In the genomic region with DNA sequence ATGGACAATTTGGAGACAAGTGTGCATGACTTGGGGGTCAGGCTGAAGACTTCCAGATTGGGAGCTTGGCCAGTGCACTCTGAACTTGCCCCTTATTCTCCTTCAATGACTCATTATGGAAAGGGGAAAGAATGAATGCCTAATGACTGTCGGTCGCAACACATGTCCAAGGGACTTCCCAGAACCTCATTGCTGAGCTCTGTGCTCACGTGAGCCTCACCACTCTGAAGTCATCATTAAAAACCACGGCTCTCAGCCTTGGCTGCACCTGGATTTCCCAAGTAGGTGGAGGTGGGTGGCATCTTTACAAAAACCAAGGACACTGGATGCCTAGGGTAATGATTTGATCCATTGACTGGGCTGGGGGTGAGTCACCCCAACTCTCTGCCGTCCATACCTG, we compare ENCODE assay signal across 11 mouse cellular contexts. TPM values are rescaled to one million over a fixed set of nuclear protein-coding genes. Genes with fewer than 3 reads are reported as not detected.
DNase-seq lines count a peak whose midpoint lies in the region; ATAC-seq and TF ChIP-seq lines count a peak whose summit lies in the region.
"Had no signal": no experiment of that assay in that cellular context is flagged by ENCODE, and none has a peak within 500 bp of the region (broad histone marks: within the 10 kb centered on the region; RNA-seq: fewer than 3 reads in every experiment).

No protein-coding gene starts in this region.

- WGBS in kidney, embryonic 15.5 days = 79% methylated on average over 5 of the region's 5 CpGs
- WGBS in liver, embryonic 15.5 days (ENCODE audit: insufficient replicate concordance) = 84% methylated on average over 5 of the region's 5 CpGs
- 94% methylated on average over 5 of the region's 5 CpGs for WGBS in hindbrain, embryonic 13.5 days

- no peaks in the 10 kb centered on the region for H3K9me3 ChIP-seq in kidney, embryonic 15.5 days (replicated peaks)
- H3K9me3 ChIP-seq in liver, embryonic 15.5 days (replicated peaks) = no peaks in the 10 kb centered on the region
- H3K9me3 ChIP-seq in hindbrain, embryonic 13.5 days = no peaks in the 10 kb centered on the region
- H3K9me3 ChIP-seq: hindbrain, embryonic 15.5 days had no signal

- H3K4me3 ChIP-seq in kidney, embryonic 15.5 days (replicated peaks) = no peak overlapping the region
- H3K4me3 ChIP-seq in C2C12 (ENCODE audit: insufficient read depth, poor library complexity, severe bottlenecking) = no peak overlapping the region
- H3K4me3 ChIP-seq in bone marrow macrophage, adult 2 months (ENCODE audit: insufficient read depth, low read length) = no peak overlapping the region
- H3K4me3 ChIP-seq in liver, embryonic 15.5 days (replicated peaks) = no peak overlapping the region
- H3K4me3 ChIP-seq in hindbrain, embryonic 13.5 days = no peak overlapping the region
- H3K4me3 ChIP-seq: hindbrain, embryonic 15.5 days had no signal

- no peak for DNase-seq in kidney, postnatal 14 days
- DNase-seq in MN1 (ENCODE audit: low spot score) = no peak
- no peak for DNase-seq in ovary, postnatal 10 days (ENCODE audit: low spot score)
- DNase-seq: adrenal gland, postnatal 14 days; thymus, adult 18-20 months had no signal

- no peak for TF ChIP-seq POLR2A in bone marrow macrophage, adult 2 months (IDR thresholded peaks at IDR 0.05; ENCODE audit: borderline replicate concordance, low read depth, low read length)

- no peaks in the 10 kb centered on the region for H3K79me3 ChIP-seq in C2C12 (ENCODE audit: low read depth)

- no peaks in the 10 kb centered on the region for H3K27me3 ChIP-seq in kidney, embryonic 15.5 days
- no peaks in the 10 kb centered on the region for H3K27me3 ChIP-seq in C2C12 (ENCODE audit: control insufficient read depth, insufficient read depth, insufficient read length)
- H3K27me3 ChIP-seq in liver, embryonic 15.5 days = 0 out of 2 replicates have a peak, but pooled peaks cover 5% of the 10 kb centered on the region
- H3K27me3 ChIP-seq in hindbrain, embryonic 13.5 days = no peaks in the 10 kb centered on the region
- H3K27me3 ChIP-seq: hindbrain, embryonic 15.5 days had no signal

- no peak overlapping the region for H3K4me2 ChIP-seq in kidney, embryonic 15.5 days
- H3K4me2 ChIP-seq in liver, embryonic 15.5 days = no peak overlapping the region
- no peak overlapping the region for H3K4me2 ChIP-seq in hindbrain, embryonic 13.5 days
- H3K4me2 ChIP-seq: hindbrain, embryonic 15.5 days had no signal

- H3K9ac ChIP-seq in kidney, embryonic 15.5 days = no peak overlapping the region
- no peak overlapping the region for H3K9ac ChIP-seq in liver, embryonic 15.5 days
- H3K9ac ChIP-seq in hindbrain, embryonic 13.5 days = no peak overlapping the region
- H3K9ac ChIP-seq: hindbrain, embryonic 15.5 days had no signal

- peaks cover 45% of the 10 kb centered on the region for H3K4me1 ChIP-seq in kidney, embryonic 15.5 days
- peaks cover 45% of the 10 kb centered on the region for H3K4me1 ChIP-seq in bone marrow macrophage, adult 2 months (ENCODE audit: control insufficient read depth, insufficient read depth, low read length)
- peaks cover 62% of the 10 kb centered on the region for H3K4me1 ChIP-seq in liver, embryonic 15.5 days (replicated peaks)
- H3K4me1 ChIP-seq in hindbrain, embryonic 13.5 days (replicated peaks) = peaks cover 20% of the 10 kb centered on the region
- H3K4me1 ChIP-seq: hindbrain, embryonic 15.5 days had no signal

- H3K36me3 ChIP-seq in kidney, embryonic 15.5 days = no peaks in the 10 kb centered on the region
- H3K36me3 ChIP-seq in C2C12 (ENCODE audit: control insufficient read depth, insufficient read depth) = no peaks in the 10 kb centered on the region
- H3K36me3 ChIP-seq in liver, embryonic 15.5 days (replicated peaks) = no peaks in the 10 kb centered on the region
- H3K36me3 ChIP-seq in hindbrain, embryonic 13.5 days = no peaks in the 10 kb centered on the region
- H3K36me3 ChIP-seq: hindbrain, embryonic 15.5 days had no signal

- no peak for TF ChIP-seq CTCF in C2C12 (IDR thresholded peaks at IDR 0.05; ENCODE audit: control insufficient read depth, insufficient read depth, insufficient read length)
- no peak for TF ChIP-seq CTCF in bone marrow macrophage, adult 2 months (IDR thresholded peaks at IDR 0.05; ENCODE audit: low read depth, low read length)

- H3K79me2 ChIP-seq in C2C12 (ENCODE audit: control insufficient read depth, insufficient read depth) = no peaks in the 10 kb centered on the region

- ATAC-seq in kidney, embryonic 15.5 days (replicated peaks; ENCODE audit: low FRiP score) = no peak
- no peak for ATAC-seq in liver, embryonic 15.5 days (ENCODE audit: insufficient read depth)
- ATAC-seq in hindbrain, embryonic 13.5 days (ENCODE audit: low FRiP score) = no peak

- no peak overlapping the region for H3ac ChIP-seq in C2C12 (ENCODE audit: control insufficient read depth, insufficient read length, low read depth)

- H3K27ac ChIP-seq in kidney, embryonic 15.5 days = peak overlapping the region; percentile 96
- H3K27ac ChIP-seq in bone marrow macrophage, adult 2 months (ENCODE audit: insufficient read depth, low read depth, low read length) = peak overlapping the region; percentile 71
- peak overlapping the region; percentile 26; the same call in 1 of the 2 replicates for H3K27ac ChIP-seq in liver, embryonic 15.5 days (replicated peaks)
- no peak overlapping the region for H3K27ac ChIP-seq in hindbrain, embryonic 13.5 days
- H3K27ac ChIP-seq: hindbrain, embryonic 15.5 days had no signal

TF ChIP-seq in C2C12, 6 proteins besides CTCF, POLR2A, EP300 and RAD21:
- peak; percentile 58 for TF ChIP-seq MYOD1 (IDR thresholded peaks at IDR 0.05; ENCODE audit: control insufficient read depth, insufficient read length, low read depth)
- TF ChIP-seq MYOG (IDR thresholded peaks at IDR 0.05; ENCODE audit: control insufficient read depth, extremely low read depth, insufficient read length) = no peak
- no peak for TF ChIP-seq MAX (IDR thresholded peaks at IDR 0.05)
- TF ChIP-seq FOSL1 (IDR thresholded peaks at IDR 0.05; ENCODE audit: insufficient read depth, low read length, poor library complexity, severe bottlenecking) = peak; percentile 15
- peak; percentile 93 for TF ChIP-seq USF1 (IDR thresholded peaks at IDR 0.05; ENCODE audit: low read depth)
- no peak for TF ChIP-seq CEBPB (IDR thresholded peaks at IDR 0.05; ENCODE audit: low read depth)
TF ChIP-seq in C2C12: peak in this region for 3.

RNA-seq across cellular contexts. Expression of gene Lactb, which starts 14.8 kb away (rescaled TPM):
- polyA plus RNA-seq in kidney, embryonic 15.5 days (2015; fragmentation: Nextera tagmentation; extraction: Ambion mirVana) = 14.4 and 17.4 TPM in 2 replicates
- polyA plus RNA-seq in C2C12 (2012; fragmentation: generic; extraction: Trizol) = 7.5 TPM
- polyA plus RNA-seq in bone marrow macrophage, adult 2 months (2012; ENCODE audit: insufficient read depth, insufficient read length, missing spikeins) = 19.6 and 22.9 TPM in 2 replicates
- polyA plus RNA-seq in liver, embryonic 15.5 days (2015; fragmentation: Nextera tagmentation; extraction: Ambion mirVana) = 4.7 and 4.8 TPM in 2 replicates
- 12.2 and 12.8 TPM in 2 replicates for polyA plus RNA-seq in hindbrain, embryonic 13.5 days (2015; fragmentation: Nextera tagmentation; extraction: Ambion mirVana)

RNA-seq across cellular contexts. Expression of gene Rps27l, which starts 44.2 kb away (rescaled TPM):
- 708 and 821 TPM in 2 replicates for polyA plus RNA-seq in kidney, embryonic 15.5 days (2015; fragmentation: Nextera tagmentation; extraction: Ambion mirVana)
- polyA plus RNA-seq in C2C12 (2012; fragmentation: generic; extraction: Trizol) = 1,028 TPM
- 256 and 349 TPM in 2 replicates for polyA plus RNA-seq in bone marrow macrophage, adult 2 months (2012; ENCODE audit: insufficient read depth, insufficient read length, missing spikeins)
- 368 and 453 TPM in 2 replicates for polyA plus RNA-seq in liver, embryonic 15.5 days (2015; fragmentation: Nextera tagmentation; extraction: Ambion mirVana)
- 291 and 315 TPM in 2 replicates for polyA plus RNA-seq in hindbrain, embryonic 13.5 days (2015; fragmentation: Nextera tagmentation; extraction: Ambion mirVana)

RNA-seq across cellular contexts. Expression of gene Tpm1, which starts 59.2 kb away (rescaled TPM):
- polyA plus RNA-seq in kidney, embryonic 15.5 days (2015; fragmentation: Nextera tagmentation; extraction: Ambion mirVana) = 533 and 589 TPM in 2 replicates
- 1,080 TPM for polyA plus RNA-seq in C2C12 (2012; fragmentation: generic; extraction: Trizol)
- 103 and 104 TPM in 2 replicates for polyA plus RNA-seq in bone marrow macrophage, adult 2 months (2012; ENCODE audit: insufficient read depth, insufficient read length, missing spikeins)
- polyA plus RNA-seq in liver, embryonic 15.5 days (2015; fragmentation: Nextera tagmentation; extraction: Ambion mirVana) = 117 and 136 TPM in 2 replicates
- polyA plus RNA-seq in hindbrain, embryonic 13.5 days (2015; fragmentation: Nextera tagmentation; extraction: Ambion mirVana) = 165 and 182 TPM in 2 replicates
